Mouse (Mus musculus): Measurements from ENCODE around the gene Mcmbp. TPM values are rescaled to one million over a fixed set of nuclear protein-coding genes. Genes with fewer than 3 reads are reported as not detected.

Mcmbp gene
- total RNA-seq, 2 experiments from 2014 or later: 26.3 to 27.2 TPM

Other genes starting within 250 kb of the Mcmbp start
- gene Bag3, start 216.9 kb downstream of the Mcmbp start, total RNA-seq (2021): 100 to 1,000 TPM; 165 to 182 TPM
- gene Inpp5f, start 129.2 kb downstream of the Mcmbp start, total RNA-seq (2021): 1 to 10 TPM; 6.4 to 7.1 TPM
- gene Sec23ip, start 4.4 kb upstream of the Mcmbp start, total RNA-seq (2021): 10 to 100 TPM; 27.7 to 31.6 TPM